Mouse (Mus musculus) CH12.LX (cell line): ENCODE measurements around the gene Olfml2a. TPM values are rescaled to one million over a fixed set of nuclear protein-coding genes. Genes with fewer than 3 reads are reported as not detected.

Source experiments
- DNase-seq: peaks from one replicate; pipeline ENCODE4 v3.0.0-alpha.2; 2013; ENCODE audit errors: extremely low read depth
- H3K27ac ChIP-seq: 2 replicates; pipeline ENCODE4 v1.5.1; 2012; ENCODE audit warnings: low read depth, mild to moderate bottlenecking, control low read depth, moderate library complexity; ENCODE audit not compliant: insufficient read depth
- H3K27me3 ChIP-seq: replicated peaks from 2 replicates; pipeline ENCODE3; 2012; ENCODE audit warnings: inconsistent platforms
- H3K36me3 ChIP-seq, 2 experiments: replicated peaks in 1 of 2; 2 replicates each; pipeline versions ENCODE3 to v1.6.1; 2012; ENCODE audit warnings: inconsistent platforms in 1 of 2, low read length in 1 of 2, mild to moderate bottlenecking in 1 of 2, mixed read lengths in 1 of 2, moderate library complexity in 1 of 2; ENCODE audit not compliant: control insufficient read depth in 1 of 2, insufficient read depth in 1 of 2
- H3K4me1 ChIP-seq, 2 experiments: 2 replicates each; pipeline ENCODE4 v1.6.1; 2012; ENCODE audit warnings: inconsistent platforms in 1 of 2, moderate library complexity in 1 of 2; ENCODE audit not compliant: insufficient read depth in 2 of 2, control insufficient read depth in 1 of 2
- H3K4me2 ChIP-seq: 2 replicates; pipeline ENCODE4 v1.6.1; 2012; ENCODE audit warnings: low read depth, mild to moderate bottlenecking, control low read depth; ENCODE audit not compliant: poor library complexity, insufficient read depth, severe bottlenecking
- H3K4me3 ChIP-seq, 3 experiments: fragments of 150-350 bp in 1 of 3; sonication (generic) in 1 of 3; replicated peaks in 1 of 3; 2 replicates each; pipeline versions ENCODE3 to v1.5.1; 2011 to 2012; ENCODE audit warnings: low read depth in 2 of 3, low read length in 2 of 3, mild to moderate bottlenecking in 2 of 3, moderate library complexity in 2 of 3, control low read depth in 1 of 3, improper control_type of control experiment in 1 of 3, inconsistent platforms in 1 of 3, mixed read lengths in 1 of 3; ENCODE audit not compliant: poor library complexity in 1 of 3
- H3K79me2 ChIP-seq: replicated peaks from 2 replicates; pipeline ENCODE4 v1.6.1; 2012; ENCODE audit warnings: mild to moderate bottlenecking, moderate library complexity; ENCODE audit not compliant: control insufficient read depth, poor library complexity, insufficient read depth, severe bottlenecking; ENCODE audit errors: extremely low read depth
- H3K9ac ChIP-seq: 2 replicates; pipeline ENCODE4 v1.6.1; 2012; ENCODE audit warnings: low read depth, mild to moderate bottlenecking, control low read depth, moderate library complexity; ENCODE audit not compliant: insufficient read depth
- H3K9me3 ChIP-seq: replicated peaks from 2 replicates; pipeline ENCODE3; 2012; ENCODE audit warnings: low read length, inconsistent platforms, mixed read lengths
- BHLHE40 ChIP-seq: IDR thresholded peaks from 2 replicates; pipeline ENCODE4 v1.6.1; 2011; ENCODE audit warnings: mild to moderate bottlenecking, low read depth, low read length, improper control_type of control experiment
- CHD1 ChIP-seq: IDR thresholded peaks from 2 replicates; pipeline ENCODE4 v1.6.1; 2012; ENCODE audit warnings: low read depth, low read length, improper control_type of control experiment, inconsistent platforms
- CHD2 ChIP-seq: IDR thresholded peaks from 2 replicates; pipeline ENCODE4 v1.6.1; 2011; ENCODE audit warnings: low read length, improper control_type of control experiment
- ELF1 ChIP-seq: IDR thresholded peaks from 2 replicates; pipeline ENCODE4 v1.6.1; 2014; ENCODE audit warnings: low read depth, mild to moderate bottlenecking, inconsistent platforms, low read length, improper control_type of control experiment
- EP300 ChIP-seq: IDR thresholded peaks from 2 replicates; pipeline ENCODE4 v1.6.1; 2011; ENCODE audit warnings: low read length, improper control_type of control experiment
- ETS1 ChIP-seq: conservative IDR thresholded peaks from 2 replicates; pipeline ENCODE4 v1.6.1; 2012; ENCODE audit warnings: low read depth, mild to moderate bottlenecking, inconsistent platforms, low read length, improper control_type of control experiment, moderate library complexity
- HCFC1 ChIP-seq: IDR thresholded peaks from 2 replicates; pipeline ENCODE4 v1.6.1; 2012; ENCODE audit warnings: low read depth, mild to moderate bottlenecking, inconsistent platforms, low read length, improper control_type of control experiment
- IRF4 ChIP-seq: IDR thresholded peaks from 2 replicates; pipeline ENCODE4 v1.6.1; 2014; ENCODE audit warnings: low read depth, mild to moderate bottlenecking, inconsistent platforms, low read length, improper control_type of control experiment
- JUN ChIP-seq: IDR thresholded peaks from 2 replicates; pipeline ENCODE4 v1.6.1; 2011; ENCODE audit warnings: low read depth, mild to moderate bottlenecking, low read length, improper control_type of control experiment, moderate library complexity; ENCODE audit not compliant: insufficient read depth
- JUND ChIP-seq: conservative IDR thresholded peaks from 2 replicates; pipeline ENCODE4 v1.6.1; 2011; ENCODE audit warnings: low read depth, low read length, improper control_type of control experiment
- KAT2A ChIP-seq: IDR thresholded peaks from 2 replicates; pipeline ENCODE4 v1.6.1; 2012; ENCODE audit warnings: low read length, improper control_type of control experiment, inconsistent platforms; ENCODE audit not compliant: insufficient replicate concordance
- MAX ChIP-seq: IDR thresholded peaks from 2 replicates; pipeline ENCODE4 v1.6.1; 2011; ENCODE audit warnings: low read length, improper control_type of control experiment
- MAZ ChIP-seq: IDR thresholded peaks from 2 replicates; pipeline ENCODE4 v1.6.1; 2012; ENCODE audit warnings: low read depth, mild to moderate bottlenecking, inconsistent platforms, low read length, improper control_type of control experiment, moderate library complexity
- MEF2A ChIP-seq: IDR thresholded peaks from 2 replicates; pipeline ENCODE4 v1.6.1; 2014; ENCODE audit warnings: low read depth, mild to moderate bottlenecking, inconsistent platforms, low read length, improper control_type of control experiment, borderline replicate concordance
- MYC ChIP-seq: IDR thresholded peaks from 2 replicates; pipeline ENCODE4 v1.6.1; 2011; ENCODE audit warnings: low read depth, mild to moderate bottlenecking, improper control_type of control experiment, low read length
- NELFE ChIP-seq: IDR thresholded peaks from 2 replicates; pipeline ENCODE4 v1.6.1; 2011; ENCODE audit warnings: low read depth, low read length, improper control_type of control experiment
- PAX5 ChIP-seq: IDR thresholded peaks from 2 replicates; pipeline ENCODE4 v1.6.1; 2012; ENCODE audit warnings: low read length, inconsistent platforms, mixed read lengths
- POLR2AphosphoS2 ChIP-seq: IDR thresholded peaks from 2 replicates; pipeline ENCODE4 v1.6.1; 2011; ENCODE audit warnings: low read depth, low read length, improper control_type of control experiment
- RCOR1 ChIP-seq: conservative IDR thresholded peaks from 2 replicates; pipeline ENCODE4 v1.6.1; 2012; ENCODE audit warnings: low read depth, mild to moderate bottlenecking, inconsistent platforms, low read length, improper control_type of control experiment
- SIN3A ChIP-seq: IDR thresholded peaks from 2 replicates; pipeline ENCODE4 v1.6.1; 2012; ENCODE audit warnings: low read length, improper control_type of control experiment, inconsistent platforms
- SMC3 ChIP-seq: IDR thresholded peaks from 2 replicates; pipeline ENCODE4 v1.6.1; 2011; ENCODE audit warnings: low read depth, low read length, improper control_type of control experiment
- TBP ChIP-seq: conservative IDR thresholded peaks from 2 replicates; pipeline ENCODE4 v1.6.1; 2011; ENCODE audit warnings: low read depth, low read length, improper control_type of control experiment
- TCF12 ChIP-seq: IDR thresholded peaks from 2 replicates; pipeline ENCODE4 v1.6.1; 2014; ENCODE audit warnings: low read depth, mild to moderate bottlenecking, inconsistent platforms, low read length, improper control_type of control experiment
- UBTF ChIP-seq: IDR thresholded peaks from 2 replicates; pipeline ENCODE4 v1.6.1; 2012; ENCODE audit warnings: low read depth, mild to moderate bottlenecking, inconsistent platforms, low read length, improper control_type of control experiment, moderate library complexity
- USF1 ChIP-seq: IDR thresholded peaks from 2 replicates; pipeline ENCODE4 v1.6.1; 2014; ENCODE audit warnings: low read depth, mild to moderate bottlenecking, inconsistent platforms, low read length, improper control_type of control experiment
- ZKSCAN1 ChIP-seq: IDR thresholded peaks from 2 replicates; pipeline ENCODE4 v1.6.1; 2012; ENCODE audit warnings: low read depth, inconsistent platforms, low read length, improper control_type of control experiment, borderline replicate concordance
- ZMIZ1 ChIP-seq: IDR thresholded peaks from 2 replicates; pipeline ENCODE4 v1.6.1; 2012; ENCODE audit warnings: low read depth, mild to moderate bottlenecking, inconsistent platforms, low read length, improper control_type of control experiment
- ZNF384 ChIP-seq: IDR thresholded peaks from 2 replicates; pipeline ENCODE4 v1.6.1; 2012; ENCODE audit warnings: low read depth, low read length, improper control_type of control experiment, inconsistent platforms
- dilution Hi-C: fragments of 300-500 bp; cut with MboI; formaldehyde crosslinking; loops from 2 replicates; pipeline ENCODE4 v1.14.3; 2020; ENCODE audit warnings: low sequenced_read_pairs; ENCODE audit not compliant: extremely low pct_unique_long_range_greater_than_20kb, extremely low pct_ligation_motif_present
- in situ Hi-C: fragments of 300-500 bp; cut with MboI; formaldehyde crosslinking; loops from 3 replicates; pipeline ENCODE4 v1.14.3; 2019; ENCODE audit warnings: low sequenced_read_pairs, low pct_ligation_motif_present, low pct_unique_long_range_greater_than_20kb, mixed read lengths
- polyA plus RNA-seq: library from polyadenylated mRNA; unstranded; fragments of >175 nt; gene quantifications from 2 replicates; pipeline ENCODE4 v1.2.1, GENCODE M21; 2012; ENCODE audit warnings: low read depth; ENCODE audit not compliant: insufficient read length
- total RNA-seq, 2 experiments: library from RNA; depleted of rRNA; stranded (reverse); fragments of 300-350 nt in 1 of 2; fragments of >200 nt in 1 of 2; gene quantifications; 2 replicates each; pipeline ENCODE4 v1.2.3; 2012 to 2014

Gene Olfml2a
- total and polyA plus RNA-seq, 3 experiments = 4.3 to 8.5 (median 5.5) TPM

DNA sequence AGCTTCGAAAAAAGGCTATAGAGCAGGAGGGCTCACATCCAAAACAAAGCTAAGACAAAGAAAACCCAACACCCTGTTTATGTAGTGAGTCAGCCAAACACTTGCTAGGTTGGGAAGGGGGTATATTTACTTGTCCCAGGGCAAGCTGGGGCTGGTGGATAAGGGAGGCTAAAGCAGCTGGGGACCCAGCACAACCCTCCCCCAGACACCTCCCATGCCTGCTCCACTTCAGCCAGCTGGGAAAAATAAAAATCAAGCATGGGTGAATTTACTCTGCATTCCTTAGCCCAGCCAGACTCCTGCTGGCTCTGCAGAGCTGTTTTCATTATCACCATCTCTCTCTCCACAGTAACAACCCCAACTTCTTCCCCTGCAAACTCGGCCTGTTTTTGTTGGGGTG is 2.2 kb downstream of the Olfml2a start:
- Histone ChIP-seq H3K27ac (no peak overlapping the region), H3K4me1 (peaks cover 33 to 73% of the 10 kb centered on the region in 2 experiments), H3K9me3 (no peaks in the 10 kb centered on the region), H3K9ac (no peak overlapping the region), H3K4me2 (no peak overlapping the region), H3K4me3 (no peak overlapping the region), H3K27me3 (no peaks in the 10 kb centered on the region), H3K36me3 (peaks cover 0 to 3% of the 10 kb centered on the region in 2 experiments), H3K79me2 (no peaks in the 10 kb centered on the region)
- dilution Hi-C loops = no loop called here
- TF ChIP-seq ELF1 (no peak), POLR2AphosphoS2 (no peak), CHD1 (no peak), SIN3A (no peak), UBTF (no peak), MYC (no peak), KAT2A (no peak), ZKSCAN1 (no peak), USF1 (no peak), CHD2 (no peak), JUND (no peak), ZNF384 (no peak), TCF12 (no peak), PAX5 (no peak)
- in situ Hi-C loops = loop anchor here (5.0 kb wide), 1 partner anchor 63 kb away; the partner anchor contains the start of gene Wdr38
- DNase-seq = no peak

DNA sequence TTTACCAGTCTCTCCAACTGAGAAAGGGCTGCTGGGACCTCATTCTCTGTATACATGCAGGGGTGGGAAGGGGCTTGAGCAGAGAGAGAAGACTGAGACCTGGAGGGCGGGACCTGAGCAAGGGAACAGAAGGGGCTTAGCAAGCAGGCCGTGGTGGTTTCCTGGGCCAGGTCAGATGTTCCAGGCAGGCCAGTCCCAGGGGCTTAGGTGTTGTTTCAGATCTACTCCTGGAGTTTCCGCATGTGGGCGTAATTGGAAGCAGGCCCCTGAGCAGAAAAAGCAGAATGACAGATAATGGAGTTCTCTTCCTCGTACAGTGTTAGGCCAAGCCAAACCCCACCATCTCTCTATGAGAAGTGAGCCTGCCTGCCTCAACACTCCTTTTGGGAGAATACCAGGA is 3.2 kb downstream of the Olfml2a start:
- Histone ChIP-seq H3K27ac (no peak overlapping the region), H3K4me2 (peak overlapping the region; percentile 34; the same call in 1 of the 2 replicates), H3K27me3 (no peaks in the 10 kb centered on the region), H3K36me3 (peaks cover 0 to 6% of the 10 kb centered on the region in 2 experiments), H3K79me2 (no peaks in the 10 kb centered on the region), H3K9ac (no peak overlapping the region), H3K4me1 (peaks cover 33 to 73% of the 10 kb centered on the region in 2 experiments), H3K9me3 (peaks cover 2% of the 10 kb centered on the region), H3K4me3 (peak overlapping the region in 1 of 3 experiments; percentile 17)
- peak; percentile 55 for DNase-seq
- dilution Hi-C loops (no loop called here), in situ Hi-C loops (loop anchor here (5.0 kb wide), 1 partner anchor 62 kb away; the partner anchor contains the start of gene Wdr38)
- TF ChIP-seq TBP (no peak), NELFE (no peak), UBTF (no peak), RCOR1 (0 out of 2 replicates have a peak, but pooled peaks have one; percentile 25), MAZ (no peak), ZMIZ1 (no peak), BHLHE40 (no peak), JUND (no peak), MEF2A (peak; percentile 48; the same call in 1 of the 2 replicates), ELF1 (no peak), USF1 (no peak), EP300 (peak; percentile 84), ZNF384 (no peak), HCFC1 (no peak), ETS1 (peak; percentile 58), JUN (no peak; the same call in 1 of the 2 replicates), SMC3 (no peak), IRF4 (peak; percentile 69; the same call in 1 of the 2 replicates), TCF12 (peak; percentile 52), MAX (no peak)
